Mouse (Mus musculus): ENCODE results near the gene 4931409K22Rik. TPM values are rescaled to one million over a fixed set of nuclear protein-coding genes. Genes with fewer than 3 reads are reported as not detected.

The 4931409K22Rik gene
- polyA plus RNA-seq, 1 experiment from 2014 or later, result not detected

GRCm38 (mm10) chr5:24534292-24534691 lies 22.3 kb downstream of the 4931409K22Rik start:
- Histone ChIP-seq H3K36me3 (no peaks in the 10 kb centered on the region), H3K4me2 (no peak overlapping the region), H3K9ac (no peak overlapping the region), H3K27ac (no peak overlapping the region), H3K4me3 (no peak overlapping the region), H3K9me3 (replicated peaks) (no peaks in the 10 kb centered on the region), H3K4me1 (no peaks in the 10 kb centered on the region), H3K27me3 (replicated peaks) (peaks cover 78% of the 10 kb centered on the region)
- no peak for ATAC-seq
- 31% methylated on average over 5 of the region's 5 CpGs for WGBS (ENCODE audit: insufficient replicate concordance)

- H3K9me3 ChIP-seq (replicated peaks), result no peaks in the 10 kb centered on the region
- peaks cover 85% of the 10 kb centered on the region for H3K27me3 ChIP-seq (replicated peaks)
- no peak for ATAC-seq
- H3K9ac ChIP-seq, result no peak overlapping the region
- H3K27ac ChIP-seq, result no peak overlapping the region
- no peak overlapping the region for H3K4me3 ChIP-seq
- WGBS (ENCODE audit: insufficient replicate concordance), result 39% methylated on average over 11 of the region's 11 CpGs
- H3K4me2 ChIP-seq, result no peak overlapping the region
- no peaks in the 10 kb centered on the region for H3K4me1 ChIP-seq
- no peaks in the 10 kb centered on the region for H3K36me3 ChIP-seq
These were observed 23.2 kb downstream of the 4931409K22Rik start for GRCm38 (mm10) chr5:24533391-24533790.

- Histone ChIP-seq H3K27me3 (replicated peaks) (peaks cover 93% of the 10 kb centered on the region), H3K4me1 (peaks cover 11% of the 10 kb centered on the region; the same call in 1 of the 2 replicates), H3K9ac (no peak overlapping the region), H3K4me2 (no peak overlapping the region), H3K9me3 (replicated peaks) (no peaks in the 10 kb centered on the region), H3K36me3 (no peaks in the 10 kb centered on the region), H3K27ac (no peak overlapping the region), H3K4me3 (no peak overlapping the region)
- ATAC-seq, result peak; percentile 50
- 17% methylated on average over 24 of the region's 24 CpGs for WGBS (ENCODE audit: insufficient replicate concordance)
These were observed 26.4 kb downstream of the 4931409K22Rik start for GRCm38 (mm10) chr5:24530042-24530689.

GRCm38 (mm10) chr5:24527780-24528179 lies 28.8 kb downstream of the 4931409K22Rik start:
- H3K4me1 ChIP-seq, result peaks cover 11% of the 10 kb centered on the region; the same call in 1 of the 2 replicates
- H3K4me3 ChIP-seq, result no peak overlapping the region
- no peak overlapping the region for H3K9ac ChIP-seq
- no peaks in the 10 kb centered on the region for H3K9me3 ChIP-seq (replicated peaks)
- no peak overlapping the region for H3K27ac ChIP-seq
- 14% methylated on average over 6 of the region's 6 CpGs for WGBS (ENCODE audit: insufficient replicate concordance)
- ATAC-seq, result no peak
- H3K27me3 ChIP-seq (replicated peaks), result peaks cover 98% of the 10 kb centered on the region
- no peaks in the 10 kb centered on the region for H3K36me3 ChIP-seq
- no peak overlapping the region for H3K4me2 ChIP-seq

- Histone ChIP-seq H3K4me1 (peaks cover 11% of the 10 kb centered on the region; the same call in 1 of the 2 replicates), H3K36me3 (no peaks in the 10 kb centered on the region), H3K4me3 (peak within 1 kb of the TSS; percentile 42), H3K9ac (no peak within 1 kb of the TSS), H3K9me3 (replicated peaks) (no peaks in the 10 kb centered on the region), H3K27me3 (replicated peaks) (peaks cover 98% of the 10 kb centered on the region), H3K27ac (no peak within 1 kb of the TSS), H3K4me2 (peak within 1 kb of the TSS; percentile 63)
- ATAC-seq, result no peak
- WGBS (ENCODE audit: insufficient replicate concordance), result under 1% methylated on average over 48 of the region's 49 CpGs
These were observed 29.7 kb downstream of the 4931409K22Rik start, which contains the start of gene Gbx1 for GRCm38 (mm10) chr5:24526889-24527230. Gene Gbx1, minus strand, starts transcription at chr5:24527202.

- ATAC-seq, result no peak
- WGBS (ENCODE audit: insufficient replicate concordance), result under 1% methylated on average over 83 of the region's 109 CpGs
These were observed 30.3 kb downstream of the 4931409K22Rik start for GRCm38 (mm10) chr5:24526190-24526888.

GRCm38 (mm10) chr5:24525360-24526189 lies 31.0 kb downstream of the 4931409K22Rik start:
- Histone ChIP-seq H3K4me2 (peak overlapping the region; percentile 63), H3K27ac (no peak overlapping the region), H3K27me3 (replicated peaks) (peaks cover 96% of the 10 kb centered on the region), H3K9ac (no peak overlapping the region), H3K4me3 (peak overlapping the region; percentile 42), H3K4me1 (peaks cover 11% of the 10 kb centered on the region; the same call in 1 of the 2 replicates), H3K9me3 (replicated peaks) (no peaks in the 10 kb centered on the region), H3K36me3 (no peaks in the 10 kb centered on the region)
- WGBS (ENCODE audit: insufficient replicate concordance), result 6% methylated on average over 34 of the region's 34 CpGs
- no peak for ATAC-seq

More at GRCm38 (mm10) chr5:24526190-24526888, 30.3 kb downstream of the 4931409K22Rik start:
- Histone ChIP-seq H3K4me3 (peak overlapping the region; percentile 42), H3K4me1 (peaks cover 11% of the 10 kb centered on the region; the same call in 1 of the 2 replicates), H3K27me3 (replicated peaks) (peaks cover 98% of the 10 kb centered on the region), H3K36me3 (no peaks in the 10 kb centered on the region), H3K9me3 (replicated peaks) (no peaks in the 10 kb centered on the region), H3K9ac (no peak overlapping the region), H3K4me2 (peak overlapping the region; percentile 63), H3K27ac (no peak overlapping the region)

GRCm38 (mm10) chr5:24524522-24524921 lies 32.1 kb downstream of the 4931409K22Rik start:
- no peak for ATAC-seq
- Histone ChIP-seq H3K4me3 (no peak overlapping the region), H3K27ac (no peak overlapping the region), H3K27me3 (replicated peaks) (peaks cover 98% of the 10 kb centered on the region), H3K4me2 (no peak overlapping the region), H3K9me3 (replicated peaks) (no peaks in the 10 kb centered on the region), H3K9ac (no peak overlapping the region), H3K36me3 (no peaks in the 10 kb centered on the region), H3K4me1 (peaks cover 11% of the 10 kb centered on the region; the same call in 1 of the 2 replicates)
- 9% methylated on average over 4 of the region's 4 CpGs for WGBS (ENCODE audit: insufficient replicate concordance)

- H3K4me1 ChIP-seq, result peaks cover 11% of the 10 kb centered on the region; the same call in 1 of the 2 replicates
- H3K9ac ChIP-seq, result no peak overlapping the region
- no peak overlapping the region for H3K4me2 ChIP-seq
- ATAC-seq, result no peak
- H3K27me3 ChIP-seq (replicated peaks), result peaks cover 96% of the 10 kb centered on the region
- H3K4me3 ChIP-seq, result no peak overlapping the region
- no peaks in the 10 kb centered on the region for H3K9me3 ChIP-seq (replicated peaks)
- 47% methylated on average over 8 of the region's 8 CpGs for WGBS (ENCODE audit: insufficient replicate concordance)
- H3K27ac ChIP-seq, result no peak overlapping the region
- no peaks in the 10 kb centered on the region for H3K36me3 ChIP-seq
These were observed 32.8 kb downstream of the 4931409K22Rik start for GRCm38 (mm10) chr5:24523806-24524205.

GRCm38 (mm10) chr5:24521366-24521765 lies 35.2 kb downstream of the 4931409K22Rik start:
- Histone ChIP-seq H3K4me3 (no peak overlapping the region), H3K9ac (no peak overlapping the region), H3K4me1 (0 out of 2 replicates have a peak, but pooled peaks cover 5% of the 10 kb centered on the region), H3K27ac (no peak overlapping the region), H3K9me3 (replicated peaks) (no peaks in the 10 kb centered on the region), H3K4me2 (no peak overlapping the region), H3K27me3 (replicated peaks) (peaks cover 96% of the 10 kb centered on the region), H3K36me3 (no peaks in the 10 kb centered on the region)
- 50% methylated on average over 8 of the region's 8 CpGs for WGBS (ENCODE audit: insufficient replicate concordance)
- ATAC-seq, result no peak

GRCm38 (mm10) chr5:24512271-24512670 lies 44.3 kb downstream of the 4931409K22Rik start:
- H3K9ac ChIP-seq, result no peak overlapping the region
- H3K27ac ChIP-seq, result no peak overlapping the region
- H3K4me3 ChIP-seq, result no peak overlapping the region
- H3K9me3 ChIP-seq (replicated peaks), result no peaks in the 10 kb centered on the region
- 47% methylated on average over 8 of the region's 8 CpGs for WGBS (ENCODE audit: insufficient replicate concordance)
- H3K36me3 ChIP-seq, result no peaks in the 10 kb centered on the region
- no peaks in the 10 kb centered on the region for H3K4me1 ChIP-seq
- H3K4me2 ChIP-seq, result no peak overlapping the region
- no peak for ATAC-seq
- peaks cover 43% of the 10 kb centered on the region for H3K27me3 ChIP-seq (replicated peaks)
